Mouse (Mus musculus) A20 (cell line): ENCODE results near the gene Glp2r.

ENCODE experiments used
- DNase-seq: peaks from one replicate; pipeline ENCODE4 v3.0.0-alpha.2; 2011; ENCODE audit warnings: low read depth, low spot score

Glp2r gene

DNA sequence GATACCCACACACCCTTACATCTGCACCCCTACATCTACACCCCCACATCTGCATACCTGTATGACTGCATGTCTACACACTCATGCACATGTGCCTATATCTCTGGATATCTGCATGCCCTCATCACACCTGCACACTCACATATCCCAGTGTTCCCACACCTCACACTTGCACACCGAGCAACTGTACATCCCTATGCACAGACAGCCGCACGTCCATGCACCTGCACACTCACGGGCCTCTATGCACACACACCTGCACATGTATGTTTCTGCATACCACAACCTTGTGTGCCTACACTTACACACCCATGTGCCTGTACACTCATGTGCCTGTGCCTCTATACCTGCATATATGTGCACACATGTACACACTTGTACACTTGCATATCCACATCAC is 107.5 kb downstream of the Glp2r start:
- no peak for DNase-seq

DNA sequence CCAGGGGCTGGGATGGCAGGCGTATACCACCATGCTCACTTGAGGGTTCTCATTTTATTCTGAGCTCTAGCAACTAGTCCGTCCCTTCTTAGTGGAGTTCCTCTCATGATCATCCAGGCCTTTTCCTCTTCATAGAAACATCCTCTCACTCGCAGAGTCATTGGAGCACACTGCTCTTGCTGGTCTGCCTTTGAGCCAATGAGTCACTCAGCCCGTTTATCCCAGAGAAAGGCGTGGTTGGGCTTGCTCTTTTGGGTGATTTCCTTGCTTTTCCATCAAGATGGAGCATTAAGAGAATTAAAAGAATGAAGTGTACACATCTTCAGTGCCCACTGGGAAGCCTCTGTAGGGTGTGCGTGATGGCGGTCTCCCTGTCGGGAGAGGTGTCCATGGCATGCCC is 109.5 kb downstream of the Glp2r start:
- no peak for DNase-seq

DNA sequence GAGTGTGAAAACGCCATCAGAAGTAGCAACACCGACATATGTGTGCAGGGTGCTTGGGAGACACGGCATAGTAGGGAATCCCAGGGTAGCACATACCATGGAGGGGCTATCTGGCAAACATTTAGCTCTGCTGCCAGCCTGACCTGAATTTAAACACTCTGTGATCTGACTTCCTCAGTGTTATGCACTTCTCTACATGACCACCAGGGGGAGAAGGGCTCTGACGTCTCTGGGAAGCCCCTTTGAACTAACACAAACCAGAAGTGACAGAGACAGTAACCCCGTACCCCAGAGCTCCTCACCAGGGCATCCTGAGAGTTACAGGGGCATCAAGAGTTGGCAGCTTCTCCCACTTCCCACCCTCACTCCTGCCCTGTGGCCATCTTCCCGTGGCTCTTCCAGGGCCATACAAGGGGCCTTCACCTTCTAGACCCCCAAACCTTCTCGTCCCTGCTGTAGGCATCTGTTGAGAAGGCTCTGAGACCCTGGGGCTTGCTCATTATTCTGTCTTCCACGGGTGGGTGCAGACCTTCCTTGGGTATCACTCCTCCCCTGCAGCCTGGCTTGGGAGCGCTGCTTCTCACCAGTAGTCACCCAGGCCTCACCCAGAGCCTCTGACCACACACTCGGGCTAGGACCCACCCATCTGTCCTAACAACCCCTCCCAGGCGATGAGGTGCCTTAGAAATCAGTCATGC is 113.1 kb downstream of the Glp2r start:
- peak; percentile 70 for DNase-seq

DNA sequence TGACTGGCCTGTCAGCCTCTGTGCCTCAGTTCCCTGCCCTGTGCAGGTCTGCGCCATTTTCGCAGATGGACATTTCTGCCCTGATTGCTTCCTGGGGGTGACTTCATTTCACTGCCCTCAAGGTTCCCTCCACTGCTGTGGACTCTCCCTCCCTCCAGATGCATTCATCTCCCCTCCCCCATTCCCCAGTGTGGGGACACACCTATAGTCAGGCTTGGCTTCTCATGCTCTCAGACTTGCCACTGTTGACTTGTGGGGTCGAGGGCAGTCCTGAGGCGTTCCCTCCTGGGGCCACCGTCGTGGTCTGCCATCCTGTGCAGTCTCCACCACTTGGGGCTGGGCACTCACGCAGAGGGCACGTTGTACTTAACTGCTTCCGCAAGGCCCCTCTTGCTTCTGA is 114.1 kb downstream of the Glp2r start:
- DNase-seq: no peak

DNA sequence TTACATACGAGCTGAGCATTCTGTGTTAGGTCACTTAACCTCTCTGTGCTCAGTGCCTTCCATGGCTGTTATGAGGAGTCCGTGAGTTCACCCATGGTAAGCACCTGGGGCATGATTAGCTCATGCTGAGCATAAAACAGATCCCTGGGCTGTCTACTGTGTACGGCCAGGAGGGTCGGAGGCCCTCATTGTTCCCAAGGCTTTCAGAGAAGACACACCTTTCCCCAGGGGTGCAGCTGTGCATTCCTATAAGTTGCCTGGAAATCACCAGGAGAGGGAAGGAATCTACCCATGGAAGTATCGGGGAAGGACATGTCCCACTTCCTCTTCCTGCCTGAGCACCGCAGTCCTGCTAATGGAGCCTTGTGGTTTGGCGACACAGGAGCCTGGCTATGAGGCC is 114.6 kb downstream of the Glp2r start:
- no peak for DNase-seq

DNA sequence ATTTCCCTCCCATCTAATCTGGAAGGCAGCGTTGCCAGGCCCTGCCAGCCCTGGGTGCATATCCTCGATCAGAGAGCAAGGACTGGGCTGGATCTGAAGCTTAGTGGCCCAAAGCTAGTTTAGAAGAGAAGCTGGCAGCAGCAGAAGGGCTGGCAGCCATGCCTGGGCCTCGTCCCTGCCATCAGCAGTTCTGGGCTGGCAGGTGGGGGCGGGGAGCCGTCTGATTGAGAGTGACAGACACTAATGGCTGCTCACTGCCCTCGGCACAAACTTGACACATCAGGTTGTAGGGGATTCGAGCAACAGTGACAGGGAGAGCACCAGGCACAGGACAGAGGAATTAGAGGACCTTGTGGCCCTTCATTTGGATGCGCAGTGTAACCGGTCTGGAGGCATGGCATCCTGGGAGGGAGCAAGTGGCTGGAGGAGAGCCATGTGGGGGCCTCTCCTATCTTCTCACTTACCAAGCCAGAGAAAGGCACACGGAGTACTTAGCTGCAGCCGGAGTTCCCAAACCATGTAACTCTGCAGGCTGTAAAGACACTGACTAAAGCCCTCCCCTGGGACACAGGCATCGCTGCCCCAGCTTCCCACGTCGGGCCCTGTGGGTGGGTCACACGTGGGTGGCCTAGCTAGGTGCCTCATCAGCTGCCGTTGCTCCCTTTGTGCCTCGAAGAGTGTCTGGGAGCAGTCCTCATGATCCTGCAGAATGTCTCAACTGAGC is 115.6 kb downstream of the Glp2r start:
- DNase-seq: no peak

DNA sequence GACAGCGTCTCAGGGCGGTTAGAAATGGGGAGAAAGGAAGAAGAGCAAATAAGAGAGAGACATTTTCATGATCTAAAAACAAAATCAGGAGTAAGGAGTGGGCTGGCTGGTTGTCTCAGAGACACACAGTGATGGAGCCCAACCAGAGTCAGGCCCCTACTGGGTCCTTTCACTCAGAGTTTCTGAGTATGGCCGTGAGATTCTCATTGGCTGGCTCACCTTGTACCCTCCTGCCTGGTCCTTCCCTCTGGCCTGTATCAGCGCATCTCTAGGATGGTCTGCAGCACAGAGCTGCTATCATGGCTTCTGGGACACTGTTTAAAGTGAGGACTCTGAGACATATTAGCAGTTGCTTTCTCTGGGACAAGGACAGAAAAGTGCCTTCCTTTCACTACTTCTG is 116.4 kb downstream of the Glp2r start:
- DNase-seq: no peak

DNA sequence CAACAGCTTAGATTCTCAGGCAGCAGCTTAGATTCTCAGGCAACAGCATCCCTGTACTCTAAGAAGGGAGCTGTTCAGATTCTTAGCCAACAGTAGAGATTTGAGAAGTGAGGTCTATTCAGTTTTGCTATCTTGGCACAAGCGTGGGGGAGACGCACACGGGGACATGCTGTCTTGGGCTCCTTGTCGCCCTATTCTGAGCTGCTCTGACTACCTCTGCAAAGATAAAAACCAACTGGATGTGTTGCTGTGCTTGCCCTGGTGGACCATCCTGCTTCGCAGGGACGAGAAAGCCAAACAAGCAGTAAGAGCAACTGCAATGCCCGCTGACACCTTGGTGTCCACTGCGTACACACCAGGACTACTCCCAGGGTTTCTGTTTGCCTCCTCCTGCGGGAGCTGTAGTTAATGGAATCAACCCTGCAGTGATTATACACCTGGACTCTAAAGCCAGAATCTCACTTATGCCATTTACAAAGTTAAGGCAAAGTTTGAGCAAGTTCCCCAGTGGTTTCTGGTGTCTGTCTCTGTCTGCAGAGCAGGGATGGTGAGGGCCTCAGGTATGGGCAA is 117.3 kb downstream of the Glp2r start:
- no peak for DNase-seq

DNA sequence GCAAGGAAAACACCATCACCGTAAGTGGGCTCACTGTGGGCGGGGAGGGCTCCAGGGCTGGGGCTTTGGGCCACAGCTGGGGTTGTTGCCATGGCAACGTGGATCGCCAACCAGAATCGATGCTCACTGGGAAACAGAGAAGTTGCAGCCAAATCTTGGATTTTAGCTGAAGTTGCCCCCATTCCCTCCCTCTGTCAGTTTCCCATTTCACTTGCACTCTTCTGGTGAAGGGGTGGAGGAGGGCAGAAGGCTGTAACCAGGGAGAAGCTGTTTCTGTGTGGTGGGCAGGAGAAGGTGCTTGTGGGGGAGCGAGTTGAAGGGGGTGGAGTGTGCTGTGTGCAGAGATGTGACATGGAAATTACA is 118.1 kb downstream of the Glp2r start:
- DNase-seq: no peak

DNA sequence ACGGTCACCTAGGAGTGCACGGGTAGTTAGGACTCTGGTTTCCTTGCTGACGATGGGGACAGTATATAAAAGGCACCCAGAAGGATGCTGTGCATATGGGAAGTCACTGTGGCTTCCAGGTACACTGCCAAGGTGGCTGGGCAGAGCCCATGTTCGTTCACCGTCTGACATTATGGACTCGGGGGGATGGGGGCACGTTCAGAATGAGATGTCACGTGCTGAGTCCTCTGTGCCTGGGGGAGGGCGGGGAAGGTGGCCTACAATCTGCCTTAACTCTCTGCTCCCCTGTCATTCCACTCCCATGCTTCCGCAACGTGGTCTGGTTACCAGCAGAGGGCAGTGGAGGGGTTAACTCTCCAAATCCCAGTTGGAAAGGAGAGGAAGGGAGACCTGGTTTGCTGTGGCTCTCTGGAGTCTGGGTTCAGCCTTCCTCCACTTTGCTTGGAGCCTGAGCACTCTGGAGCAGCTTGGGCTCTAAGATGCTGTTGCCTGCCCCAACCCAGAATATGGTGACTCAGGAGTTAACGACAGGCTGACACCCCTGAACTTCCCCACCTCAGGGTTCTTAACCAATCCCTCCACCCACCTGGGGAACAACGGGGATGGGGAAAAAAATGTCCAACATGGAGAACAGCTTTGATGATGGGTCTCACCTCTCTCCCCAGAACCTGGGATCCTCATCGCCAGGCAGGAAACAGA is 118.6 kb downstream of the Glp2r start:
- DNase-seq: peak; percentile 14

DNA sequence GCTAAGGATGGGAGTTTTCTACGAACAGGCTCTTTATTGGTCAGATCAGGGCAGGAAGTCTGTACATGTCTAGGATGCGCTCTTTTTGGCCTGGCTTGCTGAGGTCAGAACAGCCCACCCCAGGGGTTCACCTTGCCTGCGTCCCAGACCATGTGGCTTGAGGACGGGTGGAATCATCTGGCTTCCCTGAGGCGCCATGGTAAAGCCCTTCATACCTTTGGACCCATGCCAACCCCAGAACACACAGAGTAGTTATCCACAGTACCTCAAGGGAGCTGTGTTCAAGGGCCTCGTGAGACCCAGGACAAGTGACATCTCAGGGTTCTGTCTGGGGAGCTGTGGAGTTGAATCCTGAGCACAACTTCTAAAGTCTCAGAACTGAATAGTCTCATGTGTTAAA is 119.2 kb downstream of the Glp2r start:
- no peak for DNase-seq

DNA sequence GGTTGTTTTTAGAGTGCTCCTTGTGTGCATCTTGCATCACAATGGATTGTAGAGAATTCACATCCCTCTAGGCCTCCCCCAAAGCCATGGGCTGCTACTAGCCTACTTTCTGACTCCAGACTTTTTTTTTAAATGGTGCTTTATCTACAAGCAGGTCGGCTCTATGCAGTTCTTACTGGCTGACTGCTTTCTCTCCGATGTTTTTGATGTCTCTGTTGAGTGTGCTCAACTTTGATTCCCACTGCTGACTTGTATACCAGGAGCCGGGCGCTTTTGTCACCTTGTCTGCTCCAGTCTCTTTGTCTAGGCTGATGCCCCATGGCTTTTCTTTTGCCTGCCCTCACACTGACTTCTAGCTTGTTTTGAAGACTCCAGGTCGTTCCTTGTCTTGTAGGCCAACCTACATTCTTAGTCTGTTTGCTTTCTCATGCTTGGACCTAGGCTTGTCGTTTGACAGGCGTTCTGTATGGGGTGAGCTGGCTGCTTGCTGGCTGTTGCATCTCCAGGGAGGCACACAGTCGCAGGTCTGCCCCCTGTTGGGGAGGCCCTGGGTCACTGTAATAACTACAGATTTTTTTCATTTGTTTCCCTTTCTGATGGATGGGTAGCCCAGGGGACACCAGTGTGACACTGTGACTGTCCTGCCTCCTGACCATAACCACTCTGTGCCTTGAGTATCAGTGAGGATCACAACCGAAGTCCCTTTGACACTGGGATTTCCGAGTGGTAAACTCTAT is 120.8 kb downstream of the Glp2r start:
- DNase-seq: peak; percentile 22

DNA sequence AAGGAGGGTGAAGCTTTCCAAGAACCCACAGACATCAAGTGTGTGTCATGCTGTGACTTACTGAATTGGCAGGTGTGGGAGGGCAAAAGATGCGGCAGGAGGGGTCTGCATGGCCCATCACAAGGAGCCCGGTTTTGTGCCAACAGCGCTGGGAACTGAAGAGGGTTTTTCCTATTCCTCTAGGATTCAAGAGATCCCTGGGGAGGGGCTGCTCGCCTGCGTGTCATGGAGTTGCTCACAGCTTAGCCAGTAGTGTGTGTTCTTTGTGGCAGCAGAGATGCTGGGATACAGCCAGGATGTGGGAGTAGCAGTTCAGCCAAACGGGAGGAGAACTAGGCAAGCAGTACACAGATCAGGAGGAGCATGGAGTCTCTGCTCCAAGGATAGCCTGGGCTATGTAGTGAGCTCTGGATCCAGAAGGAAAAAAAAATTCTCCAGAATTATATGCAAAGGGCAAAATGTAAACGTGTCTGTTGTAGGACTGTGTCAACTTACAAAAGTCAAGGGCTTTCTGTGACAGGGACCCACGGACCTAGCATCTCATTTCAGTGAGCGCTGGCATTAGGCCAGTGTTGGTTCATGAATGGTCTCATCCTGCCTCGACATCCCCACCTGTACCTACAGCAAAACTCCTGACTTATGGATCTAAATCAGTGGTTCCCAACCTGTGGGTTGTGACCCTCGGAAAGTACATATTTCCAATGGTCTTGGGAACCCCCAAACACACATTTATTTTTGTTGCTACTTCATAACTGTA is 122.1 kb downstream of the Glp2r start:
- DNase-seq: no peak

DNA sequence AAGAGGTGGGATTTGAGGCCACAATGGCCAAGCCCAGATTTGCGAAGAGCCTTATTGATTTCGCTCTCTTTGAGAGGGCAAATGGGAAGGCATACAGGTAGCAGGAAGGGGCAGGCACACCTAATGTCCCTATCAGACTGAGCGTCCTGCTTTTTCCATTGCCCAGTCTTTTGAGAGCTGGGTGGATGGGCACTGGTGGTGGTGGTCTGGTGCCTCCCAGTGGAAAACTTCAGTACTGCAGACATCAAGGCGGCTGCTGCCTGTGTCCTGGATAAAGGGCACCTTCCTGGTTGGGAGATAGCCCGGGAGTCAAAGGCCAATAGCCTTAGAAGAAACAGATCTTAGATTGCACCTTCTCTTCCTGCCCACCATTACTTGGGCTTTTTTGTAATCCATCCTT is 123.2 kb downstream of the Glp2r start:
- peak; percentile 57 for DNase-seq

DNA sequence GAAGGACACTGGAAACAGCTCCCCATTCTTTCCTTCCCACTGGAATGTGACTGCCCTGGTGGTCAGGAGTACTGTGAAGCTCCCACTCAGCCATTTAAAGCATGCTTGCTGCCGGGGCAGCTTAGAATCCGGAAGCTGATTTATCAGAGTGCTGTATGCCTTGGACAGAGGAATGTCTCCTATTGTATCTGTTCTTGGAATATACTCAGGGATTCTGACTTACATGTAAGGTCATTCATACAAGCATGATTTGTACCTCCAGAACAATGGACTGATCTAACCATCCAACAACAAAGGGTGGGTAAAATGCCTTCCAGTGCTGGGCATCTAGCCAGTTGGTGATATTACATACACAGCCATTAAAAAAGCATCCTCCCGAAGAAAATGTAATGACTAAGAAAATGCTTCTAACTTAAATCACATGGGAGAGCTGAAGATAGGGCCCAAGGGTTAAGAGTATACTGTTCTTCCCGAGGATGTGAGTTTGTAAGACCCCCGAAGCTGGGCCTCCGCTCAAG is 126.3 kb downstream of the Glp2r start:
- no peak for DNase-seq

DNA sequence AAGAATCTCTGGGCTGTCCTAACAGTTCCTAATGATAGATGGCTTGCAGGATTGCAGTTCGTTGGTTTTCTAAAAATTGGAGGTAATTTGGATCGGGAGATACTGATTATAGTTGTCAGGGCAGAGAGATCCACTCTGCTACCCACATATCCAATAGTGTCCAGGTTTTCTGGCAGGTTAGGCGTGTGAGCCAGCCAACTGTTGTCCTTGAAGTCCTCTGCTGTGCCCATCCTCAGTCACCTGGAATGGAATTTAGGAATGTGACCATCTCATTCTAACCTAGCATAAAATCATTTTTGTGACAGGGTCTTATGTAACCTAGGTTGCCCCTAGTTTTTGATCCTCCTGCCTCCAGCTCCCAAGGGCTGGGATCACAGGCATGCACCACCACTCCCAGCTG is 127.5 kb downstream of the Glp2r start:
- DNase-seq: no peak

DNA sequence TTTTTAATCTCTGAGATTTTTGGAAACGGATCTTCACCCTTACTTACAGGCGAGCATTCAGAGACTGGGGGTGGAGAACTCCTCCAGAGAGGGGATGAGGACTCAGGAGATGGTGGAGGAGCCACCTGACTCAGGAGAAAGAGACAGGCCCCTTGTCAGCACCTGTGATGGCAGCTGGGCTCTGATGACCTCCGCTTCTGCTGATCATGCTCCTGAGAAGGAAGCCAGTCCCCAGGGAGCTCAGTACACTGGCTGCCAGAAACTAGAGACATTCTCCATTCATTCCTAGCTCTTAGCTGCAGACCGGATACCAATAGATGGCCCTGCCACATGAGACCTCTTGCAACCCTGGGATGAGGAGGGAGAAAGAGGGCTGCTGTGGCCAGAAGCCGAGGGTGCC is 128.1 kb downstream of the Glp2r start:
- DNase-seq: no peak

DNA sequence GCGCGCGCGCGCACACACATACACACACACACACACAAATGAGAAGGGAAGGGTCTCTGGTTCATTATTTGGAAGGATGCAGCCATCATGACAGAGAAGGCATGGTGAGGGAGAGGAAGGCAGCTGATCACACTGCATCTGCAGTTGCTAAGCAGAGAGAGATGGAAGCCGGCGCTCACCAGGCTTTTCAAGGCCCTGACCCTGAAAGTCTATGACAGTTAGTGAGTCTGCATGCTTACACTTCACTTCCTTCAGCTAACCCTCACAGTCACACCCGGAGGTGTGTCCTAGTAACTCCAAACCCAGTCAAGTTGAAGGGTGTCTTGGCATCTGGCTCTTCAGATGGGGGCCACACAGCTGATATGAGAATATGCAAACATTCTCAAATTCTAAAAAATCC is 128.5 kb downstream of the Glp2r start:
- no peak for DNase-seq

DNA sequence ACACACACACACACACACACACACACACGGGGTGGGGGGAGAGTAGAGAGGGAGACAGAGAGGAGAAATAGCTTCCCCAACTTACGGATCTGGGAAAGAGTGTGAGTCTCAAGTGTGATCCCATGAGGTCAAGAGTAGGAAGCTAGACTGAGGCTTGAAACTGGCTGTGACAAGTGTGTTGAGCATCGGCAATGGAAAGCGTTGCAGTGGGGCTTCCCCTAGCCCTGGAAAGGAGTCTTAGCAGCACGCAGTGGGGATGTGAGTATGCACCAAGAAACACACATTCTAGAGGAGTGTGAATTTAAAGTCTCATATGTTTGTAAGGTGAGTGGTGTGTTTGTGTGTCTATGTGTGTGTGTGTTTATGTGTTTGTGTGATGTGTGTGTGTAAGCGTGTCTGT is 130.7 kb downstream of the Glp2r start:
- no peak for DNase-seq

DNA sequence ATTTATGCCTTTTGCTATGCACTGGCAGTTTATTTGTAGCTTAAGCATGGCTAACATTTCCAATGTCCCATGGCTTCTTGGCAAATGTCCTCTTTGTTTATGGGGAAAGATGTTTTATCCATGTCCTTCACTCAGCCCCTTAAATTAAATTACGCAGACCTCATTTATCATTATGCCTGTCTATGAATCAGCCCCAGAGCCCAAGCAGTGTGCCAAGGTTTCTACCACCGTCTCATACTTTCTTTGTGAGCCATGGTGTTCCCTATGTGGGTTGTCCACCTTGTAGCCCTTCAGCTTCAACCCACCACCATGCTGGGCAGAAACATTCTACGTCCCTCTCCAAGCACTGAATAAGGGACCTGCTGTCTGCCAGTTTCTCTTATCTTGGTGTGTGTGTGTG is 132.6 kb downstream of the Glp2r start:
- no peak for DNase-seq
